Mouse (Mus musculus) myocyte (in vitro differentiated cells): ENCODE measurements around the gene Cdh1. TPM values are rescaled to one million over a fixed set of nuclear protein-coding genes. Genes with fewer than 3 reads are reported as not detected.
A peak's percentile ranks its signal among the peaks of the same experiment; 100 is the strongest.

ENCODE experiments used
- H3K27me3 ChIP-seq: one replicate; pipeline ENCODE4 v1.6.1; 2011; ENCODE audit not compliant: control insufficient read depth, insufficient read depth, insufficient read length
- H3K36me3 ChIP-seq: one replicate; pipeline ENCODE4 v1.6.1; 2011; ENCODE audit not compliant: control insufficient read depth, insufficient read depth
- H3K4me2 ChIP-seq: one replicate; pipeline ENCODE4 v1.6.1; 2011; ENCODE audit warnings: low read depth, control low read depth
- H3K4me3 ChIP-seq: one replicate; pipeline ENCODE4 v1.5.1; 2011; ENCODE audit warnings: mild to moderate bottlenecking, control low read depth, moderate library complexity
- H3K79me2 ChIP-seq: one replicate; pipeline ENCODE4 v1.6.1; 2011; ENCODE audit not compliant: control insufficient read depth, insufficient read depth
- H3ac ChIP-seq: one replicate; pipeline ENCODE4 v1.6.1; 2011; ENCODE audit not compliant: control insufficient read depth, insufficient read length
- CEBPB ChIP-seq: IDR thresholded peaks from 2 replicates; pipeline ENCODE4 v1.6.1; 2011; ENCODE audit warnings: mild to moderate bottlenecking, moderate library complexity; ENCODE audit not compliant: poor library complexity, insufficient read depth, severe bottlenecking
- E2F4 ChIP-seq: IDR thresholded peaks from one replicate; pipeline ENCODE4 v1.6.1; 2011; ENCODE audit warnings: mild to moderate bottlenecking, control low read depth, moderate library complexity; ENCODE audit not compliant: insufficient read depth
- MAX ChIP-seq: IDR thresholded peaks from one replicate; pipeline ENCODE4 v1.6.1; 2011; ENCODE audit warnings: low read depth, mild to moderate bottlenecking, control low read depth
- MYOD1 ChIP-seq, 3 experiments: IDR thresholded peaks; one replicate each; pipeline ENCODE4 v1.6.1; 2011; ENCODE audit warnings: control low read depth in 2 of 3, low read depth in 2 of 3, mild to moderate bottlenecking in 2 of 3, moderate library complexity in 1 of 3; ENCODE audit not compliant: insufficient read length in 2 of 3, control insufficient read depth in 1 of 3
- MYOG ChIP-seq, 3 experiments: IDR thresholded peaks; one replicate each; pipeline ENCODE4 v1.6.1; 2011; ENCODE audit warnings: control low read depth in 2 of 3, low read depth in 2 of 3, mild to moderate bottlenecking in 2 of 3; ENCODE audit not compliant: insufficient read length in 2 of 3, control insufficient read depth in 1 of 3, insufficient read depth in 1 of 3
- POLR2A ChIP-seq: IDR thresholded peaks from one replicate; pipeline ENCODE4 v1.6.1; 2011; ENCODE audit warnings: low read depth, mild to moderate bottlenecking, control low read depth, moderate library complexity; ENCODE audit not compliant: insufficient read length
- POLR2AphosphoS2 ChIP-seq: IDR thresholded peaks from one replicate; pipeline ENCODE4 v1.6.1; 2011; ENCODE audit warnings: low read depth, control low read depth; ENCODE audit not compliant: insufficient read length
- REST ChIP-seq: IDR thresholded peaks from one replicate; pipeline ENCODE4 v1.6.1; 2011; ENCODE audit warnings: mild to moderate bottlenecking, control low read depth, moderate library complexity; ENCODE audit not compliant: insufficient read depth, insufficient read length
- SRF ChIP-seq: IDR thresholded peaks from one replicate; pipeline ENCODE4 v1.6.1; 2011; ENCODE audit warnings: low read depth; ENCODE audit not compliant: control insufficient read depth, insufficient read length
- TCF12 ChIP-seq: IDR thresholded peaks from one replicate; pipeline ENCODE4 v1.6.1; 2011; ENCODE audit warnings: mild to moderate bottlenecking, control low read depth; ENCODE audit not compliant: poor library complexity, insufficient read depth, severe bottlenecking
- TCF3 ChIP-seq: IDR thresholded peaks from one replicate; pipeline ENCODE4 v1.6.1; 2011; ENCODE audit warnings: low read depth, control low read depth; ENCODE audit not compliant: insufficient read length
- USF1 ChIP-seq: IDR thresholded peaks from one replicate; pipeline ENCODE4 v1.6.1; 2011; ENCODE audit warnings: low read depth, mild to moderate bottlenecking, control low read depth, moderate library complexity
- polyA plus RNA-seq: library from polyadenylated mRNA; unstranded; fragments of >200 nt; fragmentation: generic; extraction: Trizol; gene quantifications from one replicate; pipeline ENCODE4 v1.2.1, GENCODE M21; 2012; ENCODE audit warnings: missing spikeins

The Cdh1 gene
- polyA plus RNA-seq, 1 experiment, result 0.11 TPM

DNA sequence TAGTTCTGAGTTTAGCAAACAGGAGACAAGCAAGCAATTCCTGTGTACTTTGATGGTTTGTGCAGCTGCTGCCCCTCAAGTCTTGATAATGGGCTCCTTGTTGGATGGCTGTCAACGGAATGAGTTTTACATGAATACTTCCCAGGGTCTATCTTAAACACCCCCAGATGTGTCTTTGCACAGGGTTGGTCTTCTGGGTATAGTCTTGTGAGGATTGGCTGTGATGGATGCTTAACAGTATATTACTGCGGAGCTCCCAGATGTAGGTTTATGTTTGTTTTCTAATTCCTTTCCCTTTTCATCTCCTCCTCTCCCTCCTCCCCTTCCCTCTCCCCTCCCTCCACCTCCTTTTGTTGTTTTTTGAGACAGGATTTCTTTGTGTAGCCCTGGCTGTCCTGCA lies 69.6 kb downstream of the Cdh1 start:
- Histone ChIP-seq H3K4me3 (no peak overlapping the region), H3K36me3 (no peaks in the 10 kb centered on the region), H3K4me2 (no peak overlapping the region), H3K27me3 (no peaks in the 10 kb centered on the region), H3ac (no peak overlapping the region), H3K79me2 (no peaks in the 10 kb centered on the region)
- TF ChIP-seq MYOG (IDR thresholded peaks at IDR 0.05; ENCODE audit: control insufficient read depth in 1 of 3, insufficient read depth in 1 of 3, insufficient read length in 2 of 3, low read depth in 2 of 3), result no peak

DNA sequence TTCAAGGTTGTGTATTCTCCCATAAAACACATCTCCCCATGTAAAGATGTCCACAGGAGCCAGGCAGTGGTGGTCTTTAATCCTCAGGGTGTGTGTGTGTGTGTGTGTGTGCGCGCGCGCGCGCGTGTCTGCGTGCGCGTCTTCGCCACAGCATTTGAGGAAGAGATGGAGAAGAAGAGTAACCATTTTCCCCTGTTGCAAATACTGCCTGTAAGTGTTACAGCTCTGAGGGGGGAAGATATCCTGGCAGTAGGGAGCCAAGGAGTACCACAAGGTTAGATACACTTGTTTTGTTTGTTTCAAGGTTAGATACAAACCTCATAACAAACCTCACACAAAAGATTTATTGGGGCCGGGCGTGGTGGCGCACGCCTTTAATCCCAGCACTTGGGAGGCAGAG lies 71.2 kb downstream of the Cdh1 start:
- H3K27me3 ChIP-seq, result no peaks in the 10 kb centered on the region
- no peak overlapping the region for H3K4me3 ChIP-seq
- no peak overlapping the region for H3ac ChIP-seq
- no peaks in the 10 kb centered on the region for H3K79me2 ChIP-seq
- no peak overlapping the region for H3K4me2 ChIP-seq
- TF ChIP-seq TCF3, result no peak
- TF ChIP-seq REST, result no peak
- no peak for TF ChIP-seq E2F4
- no peak for TF ChIP-seq TCF12
- no peak for TF ChIP-seq MAX
- no peak for TF ChIP-seq POLR2A
- TF ChIP-seq MYOD1 (IDR thresholded peaks at IDR 0.05; ENCODE audit: control insufficient read depth in 1 of 3, insufficient read length in 2 of 3, low read depth in 2 of 3), result no peak
- TF ChIP-seq SRF, result no peak
- no peak for TF ChIP-seq MYOG (IDR thresholded peaks at IDR 0.05; ENCODE audit: control insufficient read depth in 1 of 3, insufficient read depth in 1 of 3, insufficient read length in 2 of 3, low read depth in 2 of 3)
- TF ChIP-seq USF1, result no peak
- TF ChIP-seq POLR2AphosphoS2, result no peak
- TF ChIP-seq CEBPB, result no peak
- H3K36me3 ChIP-seq, result no peaks in the 10 kb centered on the region

DNA sequence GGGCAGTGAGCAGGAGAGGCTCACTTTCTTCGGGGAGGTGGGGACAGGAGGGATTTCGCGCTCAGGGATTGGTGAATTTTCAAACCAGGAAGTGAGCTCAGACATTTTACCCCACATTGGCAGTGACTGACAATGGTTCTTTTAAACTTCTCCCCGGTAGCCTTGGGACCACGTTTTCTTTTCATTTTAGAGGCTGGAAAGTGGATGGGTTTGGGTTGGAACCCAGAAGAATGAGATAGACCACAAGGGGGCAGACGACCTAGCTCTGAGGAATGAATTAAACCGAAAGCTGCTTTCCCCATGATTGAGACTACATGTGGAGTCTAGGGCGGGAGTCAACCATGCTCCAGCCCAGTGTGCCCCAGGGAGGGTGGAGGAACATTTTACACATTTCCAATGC lies 71.7 kb downstream of the Cdh1 start:
- Histone ChIP-seq H3K36me3 (no peaks in the 10 kb centered on the region), H3K27me3 (no peaks in the 10 kb centered on the region), H3ac (no peak overlapping the region), H3K4me2 (no peak overlapping the region), H3K4me3 (no peak overlapping the region), H3K79me2 (no peaks in the 10 kb centered on the region)
- no peak for TF ChIP-seq SRF
- TF ChIP-seq REST, result no peak
- no peak for TF ChIP-seq CEBPB
- TF ChIP-seq MAX, result no peak
- no peak for TF ChIP-seq TCF3
- no peak for TF ChIP-seq MYOD1 (IDR thresholded peaks at IDR 0.05; ENCODE audit: control insufficient read depth in 1 of 3, insufficient read length in 2 of 3, low read depth in 2 of 3)
- TF ChIP-seq POLR2AphosphoS2, result no peak
- no peak for TF ChIP-seq MYOG (IDR thresholded peaks at IDR 0.05; ENCODE audit: control insufficient read depth in 1 of 3, insufficient read depth in 1 of 3, insufficient read length in 2 of 3, low read depth in 2 of 3)
- no peak for TF ChIP-seq USF1
- TF ChIP-seq E2F4, result no peak
- TF ChIP-seq TCF12, result no peak
- TF ChIP-seq POLR2A, result no peak

DNA sequence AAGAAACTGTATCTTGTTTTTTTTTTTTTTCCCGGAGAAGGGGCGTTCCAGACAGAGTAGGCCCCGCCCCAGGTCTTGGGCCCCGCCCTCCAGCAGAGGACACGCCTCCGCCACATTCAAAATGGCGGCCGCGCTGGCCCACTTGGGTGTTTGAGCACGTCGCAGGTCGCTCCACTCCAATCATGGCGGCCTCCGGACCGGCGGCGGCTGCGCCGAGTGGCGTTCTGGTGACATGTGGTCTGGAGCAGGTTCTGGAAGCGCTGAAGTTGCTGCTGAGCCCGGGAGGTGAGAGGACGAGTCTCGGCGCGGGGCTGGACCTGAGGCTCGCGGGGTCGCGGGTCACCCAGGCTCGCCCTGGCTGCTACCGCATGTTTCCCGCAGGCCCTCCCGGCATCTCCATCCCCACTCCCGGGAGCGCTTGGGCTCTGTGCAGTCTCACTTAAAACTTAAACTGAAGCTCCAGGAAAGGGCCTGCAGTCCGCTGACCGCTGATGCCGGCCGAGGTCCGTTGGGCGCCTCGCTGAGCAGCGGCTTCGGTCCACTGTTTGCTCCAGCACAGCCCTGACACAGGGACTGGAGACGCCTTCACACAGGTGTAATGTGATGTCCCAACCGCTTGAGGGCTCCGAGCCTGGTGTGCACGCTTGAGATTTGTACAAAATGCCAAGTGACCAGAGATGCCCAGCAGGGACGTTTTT lies 80.0 kb downstream of the Cdh1 start, which contains the start of gene Tango6:
Gene Tango6 (plus strand): TSS at position 98 of the 698 bp plus-strand sequence.
- no peaks in the 10 kb centered on the region for H3K79me2 ChIP-seq
- peak within 1 kb of the TSS; percentile 63 for H3K4me2 ChIP-seq
- peak within 1 kb of the TSS; percentile 17 for H3ac ChIP-seq
- no peaks in the 10 kb centered on the region for H3K27me3 ChIP-seq
- TF ChIP-seq SRF, result no peak
- TF ChIP-seq POLR2AphosphoS2, result peak; percentile 78
- peak; percentile 62 for TF ChIP-seq POLR2A
- H3K36me3 ChIP-seq, result no peaks in the 10 kb centered on the region
- peak within 1 kb of the TSS; percentile 36 for H3K4me3 ChIP-seq

- H3K79me2 ChIP-seq, result no peaks in the 10 kb centered on the region
- H3K27me3 ChIP-seq, result no peaks in the 10 kb centered on the region
- H3K36me3 ChIP-seq, result no peaks in the 10 kb centered on the region
- H3K4me3 ChIP-seq, result no peak overlapping the region
- no peak overlapping the region for H3ac ChIP-seq
- TF ChIP-seq REST, result no peak
- H3K4me2 ChIP-seq, result no peak overlapping the region
Measured at GRCm38 (mm10) chr8:106684387-106684786, 81.2 kb downstream of the Cdh1 start.

GRCm38 (mm10) chr8:106687479-106687878 lies 84.3 kb downstream of the Cdh1 start:
- H3K79me2 ChIP-seq, result no peaks in the 10 kb centered on the region
- H3ac ChIP-seq, result no peak overlapping the region
- no peak overlapping the region for H3K4me3 ChIP-seq
- no peak overlapping the region for H3K4me2 ChIP-seq
- no peaks in the 10 kb centered on the region for H3K27me3 ChIP-seq
- TF ChIP-seq REST, result no peak
- H3K36me3 ChIP-seq, result no peaks in the 10 kb centered on the region
